Mouse (Mus musculus): ENCODE results near the gene Tshz3.

Tshz3 gene

GRCm38 (mm10) chr7:36697118-36697855, 631 bp upstream of the Tshz3 start:
- no peak for DNase-seq (ENCODE audit: low spot score)

DNA sequence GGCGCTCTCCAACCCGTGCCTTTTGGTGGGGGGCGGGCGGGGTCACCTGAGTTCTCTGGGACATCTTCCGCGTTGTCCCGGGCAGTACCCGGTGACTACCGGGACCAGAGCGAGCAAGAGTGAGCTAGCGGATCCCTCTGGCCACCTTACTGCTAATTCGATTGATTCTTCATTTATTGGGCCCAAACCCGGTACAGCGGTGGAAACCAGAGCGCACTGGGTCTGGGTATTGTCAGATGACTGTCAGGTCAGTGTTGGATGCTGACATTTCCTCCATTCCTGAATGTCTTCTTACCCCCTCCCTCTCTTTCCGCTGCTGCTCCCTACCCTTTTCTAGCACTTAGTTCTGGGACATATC, 650 bp downstream of the Tshz3 start:
- DNase-seq (ENCODE audit: low spot score) = no peak

DNA sequence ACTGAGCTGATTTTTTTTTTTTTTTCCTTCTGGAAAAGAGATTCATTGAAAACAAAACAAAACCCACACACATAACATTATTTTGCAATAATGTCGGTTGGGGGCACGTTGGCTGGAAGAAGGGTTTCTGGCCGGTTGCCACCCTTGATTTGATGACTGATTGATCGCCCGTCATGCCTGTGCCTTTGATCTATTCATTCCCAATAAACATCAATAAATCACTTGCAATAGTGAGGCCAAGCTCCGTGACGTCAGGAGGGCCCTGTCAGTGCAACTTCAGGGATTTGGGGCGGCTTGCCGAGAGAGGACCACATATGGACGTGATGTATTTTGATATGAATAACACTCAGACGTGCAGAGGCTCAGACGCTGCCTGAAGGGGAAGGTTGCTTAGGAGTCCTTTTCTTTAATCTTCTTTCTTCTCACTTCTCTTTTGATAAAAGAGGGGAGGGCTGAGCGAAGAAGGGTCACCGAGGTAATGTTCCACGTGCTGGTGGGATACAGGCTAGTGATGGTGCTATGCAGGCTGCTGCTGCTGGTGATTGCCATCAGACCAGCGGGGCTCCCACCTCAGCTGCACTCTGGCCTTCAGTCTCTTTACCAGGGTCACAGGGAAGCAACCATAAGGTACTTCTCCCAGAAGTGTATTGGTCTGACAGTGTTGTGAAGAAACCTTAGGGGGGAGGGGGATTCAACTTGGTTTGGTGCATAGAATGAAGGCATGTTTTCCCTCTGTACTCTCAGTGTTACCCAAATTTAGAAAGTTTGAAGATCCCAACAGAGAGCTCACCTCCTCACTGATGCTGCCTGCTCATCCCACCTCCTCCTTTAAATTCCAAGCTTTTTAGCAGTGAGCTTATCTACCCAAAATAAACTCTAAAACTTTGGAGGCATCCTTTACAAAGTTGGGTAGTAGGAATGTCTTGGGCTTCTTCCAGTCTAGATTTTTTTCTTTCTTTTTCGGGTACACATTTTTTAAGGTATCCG, 1.4 kb downstream of the Tshz3 start:
- no peak for DNase-seq (ENCODE audit: low spot score)

GRCm38 (mm10) chr7:36706636-36707035, 8.7 kb downstream of the Tshz3 start:
- no peak for DNase-seq (ENCODE audit: low spot score)

DNA sequence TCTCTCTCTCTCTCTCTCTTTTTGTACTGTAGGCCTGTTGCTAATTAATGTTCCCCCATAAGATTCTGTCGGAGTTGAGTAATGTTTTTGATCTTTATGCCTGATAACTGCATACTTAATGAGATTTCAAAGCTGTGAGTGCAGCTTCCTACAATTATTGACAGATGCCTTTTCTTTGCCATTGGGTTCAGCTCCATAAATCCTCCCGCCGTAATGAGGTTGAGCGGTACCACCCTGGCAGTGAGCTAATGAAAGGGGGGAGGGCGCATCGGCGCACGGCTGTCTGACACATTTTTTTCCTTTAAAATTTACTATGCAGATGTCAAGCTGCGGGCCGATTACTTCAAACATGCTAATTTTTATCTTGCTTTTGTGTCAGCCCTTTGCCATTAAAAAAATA, 9.3 kb downstream of the Tshz3 start:
- no peak for DNase-seq (ENCODE audit: low spot score)

GRCm38 (mm10) chr7:36707681-36708350, 9.9 kb downstream of the Tshz3 start:
- no peak for DNase-seq (ENCODE audit: low spot score)

- DNase-seq (ENCODE audit: low spot score) = no peak
Measured at GRCm38 (mm10) chr7:36708823-36709222, 10.9 kb downstream of the Tshz3 start.

- DNase-seq (ENCODE audit: low spot score) = no peak
Measured at GRCm38 (mm10) chr7:36709239-36709638, 11.3 kb downstream of the Tshz3 start.

DNA sequence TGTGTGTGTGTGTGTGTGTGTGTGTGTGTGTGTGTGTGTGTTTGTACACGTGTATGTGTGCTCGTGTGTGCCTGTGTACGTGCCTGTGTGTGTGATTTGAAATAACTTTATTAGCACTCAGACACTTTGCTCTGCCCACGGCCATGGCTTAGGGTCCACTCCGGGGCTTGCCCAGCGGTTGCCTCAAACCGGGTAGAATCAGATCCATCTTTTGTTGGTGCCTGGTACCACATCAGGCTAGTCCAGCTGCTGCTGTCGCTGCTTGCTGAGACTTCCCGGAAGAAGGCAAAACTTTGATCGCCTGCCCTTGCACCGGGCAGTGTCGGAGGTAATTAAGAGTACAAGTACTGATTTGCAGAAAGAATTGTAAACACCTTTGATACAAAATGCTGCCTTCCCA, 12.1 kb downstream of the Tshz3 start:
- no peak for DNase-seq (ENCODE audit: low spot score)

- no peak for DNase-seq (ENCODE audit: low spot score)
Measured at GRCm38 (mm10) chr7:36710387-36710786, 12.5 kb downstream of the Tshz3 start.

- DNase-seq (ENCODE audit: low spot score) = no peak
Measured at GRCm38 (mm10) chr7:36711766-36712165, 13.8 kb downstream of the Tshz3 start.

DNA sequence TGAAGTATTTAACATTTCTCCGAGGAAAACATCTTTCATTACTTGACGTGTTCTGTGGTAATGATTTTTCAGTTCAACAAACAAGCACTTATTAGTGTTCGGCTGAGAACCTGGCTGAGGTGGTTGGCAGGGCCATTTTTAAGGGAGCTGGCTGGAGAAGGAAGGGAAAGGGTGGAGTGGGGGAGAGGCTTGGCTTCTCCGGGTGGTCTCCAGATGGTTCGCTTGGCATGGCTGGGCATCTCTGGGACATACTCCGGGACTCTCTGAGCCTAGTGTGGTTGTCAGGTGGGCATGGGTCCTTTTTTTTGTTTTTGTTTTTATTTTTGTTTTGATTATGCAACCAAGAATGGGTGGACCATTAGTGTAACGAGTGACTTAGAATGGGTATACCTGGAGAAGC, 16.4 kb downstream of the Tshz3 start:
- DNase-seq (ENCODE audit: low spot score) = no peak

DNA sequence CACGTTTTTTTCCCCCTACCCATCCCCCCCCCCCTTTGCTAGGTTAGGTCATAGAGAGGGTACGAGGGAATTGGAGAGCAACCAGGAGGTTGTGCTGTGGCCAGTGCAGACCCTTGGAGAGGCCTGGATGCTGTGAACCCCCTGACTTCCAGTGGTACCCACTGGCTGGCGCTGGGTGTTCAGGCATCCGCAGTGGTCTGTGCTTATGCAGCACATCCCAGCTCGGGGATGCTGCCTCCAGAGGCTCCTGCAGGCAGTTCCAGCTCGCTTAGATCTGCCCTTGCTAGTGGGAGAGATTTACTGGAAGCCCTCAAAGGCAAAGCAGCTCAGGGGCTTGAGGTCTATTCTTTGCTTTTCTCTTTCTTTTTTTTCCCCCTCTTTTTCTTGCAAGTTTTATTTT, 19.3 kb downstream of the Tshz3 start:
- no peak for DNase-seq (ENCODE audit: low spot score)

DNA sequence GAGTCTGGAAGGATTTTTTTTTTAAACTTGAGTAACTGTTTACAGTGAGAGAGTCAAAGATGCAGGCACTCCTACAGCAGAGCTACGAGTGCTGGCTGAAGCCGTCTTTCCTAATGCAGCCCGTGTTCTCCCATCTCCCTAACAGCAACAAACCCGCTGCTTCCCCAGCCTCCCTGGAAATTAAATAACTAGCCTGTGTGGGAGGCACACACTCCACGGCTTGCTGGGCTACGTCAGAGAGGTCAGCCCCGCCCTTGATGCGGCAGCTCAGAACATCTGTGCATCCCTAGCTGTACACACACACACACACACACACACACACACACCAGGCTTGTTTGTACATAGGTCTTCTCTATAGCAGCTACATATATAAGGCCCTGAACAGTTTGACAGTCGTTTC, 22.9 kb downstream of the Tshz3 start:
- no peak for DNase-seq (ENCODE audit: low spot score)

DNA sequence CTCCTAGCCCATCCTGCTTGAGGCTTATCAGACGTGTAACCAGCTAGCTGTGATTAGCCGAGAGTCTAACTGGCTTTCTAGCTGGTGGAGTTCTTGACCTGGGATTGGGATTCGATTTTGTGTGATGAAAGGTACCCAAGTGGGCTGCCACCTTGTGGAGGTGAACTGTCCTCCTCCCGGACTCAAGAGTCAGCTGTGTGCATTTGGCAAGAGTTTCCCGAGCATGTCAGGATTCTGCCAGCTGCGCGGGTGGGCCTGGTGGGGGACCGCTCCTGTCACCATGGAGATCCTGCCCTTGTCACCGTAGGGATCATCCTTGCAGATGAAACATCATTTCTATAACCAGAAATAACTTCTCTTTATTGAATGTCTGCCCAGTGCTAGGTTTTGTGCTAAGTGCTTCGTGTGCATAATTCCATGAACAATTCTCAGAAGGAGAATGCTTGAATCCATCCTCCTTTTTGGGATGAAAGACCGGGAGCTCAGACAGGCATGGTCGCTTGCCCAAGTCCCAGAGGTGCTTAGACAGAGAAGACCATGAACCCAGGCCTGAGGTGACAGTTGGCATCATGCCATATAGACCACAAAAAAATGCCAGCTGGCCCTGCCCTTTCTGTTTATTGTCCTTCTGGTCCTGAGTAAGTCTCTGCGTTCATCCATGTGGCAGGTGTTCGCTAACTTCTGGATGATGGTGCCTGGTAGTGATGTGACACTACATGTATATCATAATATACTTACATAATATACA, 38.6 kb downstream of the Tshz3 start:
- no peak for DNase-seq (ENCODE audit: low spot score)

DNA sequence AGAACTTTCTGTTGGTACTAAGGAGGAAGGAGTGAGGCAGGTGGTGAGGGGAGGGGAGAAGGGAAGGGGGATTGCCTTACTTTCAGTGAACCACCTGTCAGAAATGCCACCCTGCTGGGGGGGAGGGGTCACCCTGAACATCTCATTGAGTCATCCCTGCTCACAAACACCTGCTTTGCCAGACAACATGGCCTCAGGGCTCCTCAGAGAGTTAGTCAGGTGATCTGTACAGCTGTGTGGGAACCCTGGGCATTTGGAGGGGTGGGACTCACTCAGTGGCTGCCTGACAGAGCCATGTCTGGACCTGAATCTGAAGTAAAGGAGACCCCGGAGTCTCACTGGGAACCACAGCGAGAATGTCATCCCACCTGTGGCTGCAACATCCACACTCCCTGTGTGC, 53.6 kb downstream of the Tshz3 start:
- DNase-seq (ENCODE audit: low spot score) = no peak

DNA sequence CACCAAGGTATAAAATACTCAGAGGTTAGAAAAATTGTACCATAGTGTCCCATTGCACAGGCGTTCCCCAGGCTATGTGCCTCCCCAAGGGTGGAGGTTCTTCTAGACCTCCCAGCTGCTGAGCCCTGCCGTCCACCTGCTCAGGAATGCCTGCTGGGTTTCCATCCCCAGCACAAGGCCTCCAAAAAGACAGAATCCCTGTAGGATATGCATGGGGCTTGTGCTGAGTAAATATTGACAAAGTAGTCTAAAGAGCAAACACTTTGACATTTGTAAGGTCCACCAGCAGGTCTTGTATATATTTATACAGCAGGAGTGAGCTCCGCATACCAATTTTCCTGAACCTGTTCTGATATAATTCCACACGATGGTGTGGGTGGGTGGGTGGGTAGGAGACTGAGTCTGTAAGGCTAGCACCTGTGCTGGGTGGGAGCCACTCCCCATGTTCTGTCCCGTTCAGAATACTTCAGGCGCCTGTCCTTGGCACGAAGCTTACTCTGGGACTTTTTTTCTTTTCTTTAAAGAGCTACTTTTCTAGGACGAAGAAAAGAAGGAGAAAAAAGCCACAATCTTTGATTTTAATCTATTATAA, 69.7 kb downstream of the Tshz3 start:
- DNase-seq (ENCODE audit: low spot score) = no peak

DNA sequence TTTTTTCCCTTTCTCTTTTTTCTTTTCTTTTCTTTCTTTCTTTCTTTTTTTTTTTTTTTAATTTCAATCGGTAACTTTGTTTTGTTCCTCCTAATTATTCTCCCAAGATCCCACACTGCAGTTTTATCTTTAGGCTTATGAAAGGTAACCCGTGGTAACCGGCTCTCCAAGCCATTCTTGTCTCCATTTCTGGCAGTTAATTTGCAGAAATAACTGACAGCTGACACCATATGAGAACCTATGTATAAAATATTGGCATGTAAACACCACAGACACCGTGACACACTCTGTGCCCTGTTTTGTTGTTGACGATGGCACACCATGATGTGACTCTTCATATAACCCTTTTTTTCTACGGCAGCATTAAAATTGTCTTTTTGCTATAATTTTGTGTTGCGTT, 75.2 kb downstream of the Tshz3 start:
- DNase-seq (ENCODE audit: low spot score) = no peak

- DNase-seq (ENCODE audit: low spot score) = no peak
Measured at GRCm38 (mm10) chr7:36776956-36777355, 79.0 kb downstream of the Tshz3 start.

DNA sequence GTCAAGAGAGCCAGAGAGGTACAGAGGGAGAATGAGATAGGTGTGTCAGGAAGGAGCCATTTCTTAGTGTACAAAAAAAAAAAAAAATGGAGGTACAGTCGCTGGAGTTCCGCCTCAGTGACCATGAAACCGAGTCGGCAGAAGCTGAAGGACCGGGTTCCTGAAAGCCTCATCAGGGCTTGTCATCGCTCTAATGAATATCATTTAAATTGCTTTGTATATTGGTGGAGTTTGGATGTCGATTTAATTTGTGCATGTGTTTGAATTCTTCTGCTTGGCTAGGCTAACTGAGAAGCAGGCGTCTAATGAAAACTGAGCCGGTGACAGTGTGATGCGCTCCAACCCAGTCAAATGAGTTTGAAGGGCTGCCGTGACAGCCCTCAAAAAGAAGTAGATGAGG, 80.5 kb downstream of the Tshz3 start:
- no peak for DNase-seq (ENCODE audit: low spot score)

DNA sequence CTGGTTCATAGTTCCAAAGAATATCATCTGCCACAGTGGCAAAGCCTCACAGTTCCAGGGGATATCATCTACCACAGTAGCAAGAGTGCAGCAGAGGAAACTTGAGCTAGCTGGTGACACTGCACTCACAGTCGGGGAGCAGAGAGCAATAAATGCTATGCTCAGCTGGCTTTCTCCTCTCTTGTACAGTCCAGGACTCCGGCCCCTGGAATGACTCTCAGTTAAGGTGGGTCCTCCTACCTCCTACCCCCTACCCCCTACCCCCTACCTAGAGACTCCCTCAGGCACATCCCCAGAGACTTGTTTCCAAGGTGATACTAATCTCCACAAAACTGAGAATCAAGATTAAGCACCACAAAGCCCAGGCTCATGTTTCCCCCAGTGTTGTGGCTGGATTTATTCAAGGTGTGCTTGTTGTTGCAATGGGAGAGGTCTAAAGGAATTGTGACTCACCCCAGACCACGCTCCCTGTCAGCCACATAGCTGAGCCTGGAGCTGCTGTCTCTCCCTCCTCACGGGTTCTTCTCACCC, 86.4 kb downstream of the Tshz3 start:
- DNase-seq (ENCODE audit: low spot score) = no peak

Measured in MN1 (cell line).